Mouse (Mus musculus) heart, adult 2 months (tissue): ENCODE measurements around the gene Crx.

Experiments
- CTCF ChIP-seq: fragments of 200-600 bp; IDR thresholded peaks from 2 replicates; pipeline ENCODE4 v1.8.1; 2022; ENCODE audit warnings: antibody characterized with exemption, mild to moderate bottlenecking, moderate library complexity
- EP300 ChIP-seq: fragments of 200-500 bp; IDR thresholded peaks from 2 replicates; pipeline ENCODE4 v1.6.1; 2011; ENCODE audit warnings: low read depth, low read length, control low read depth; ENCODE audit not compliant: insufficient read depth
- POLR2A ChIP-seq: fragments of 200-500 bp; IDR thresholded peaks from 2 replicates; pipeline ENCODE4 v1.6.1; 2011; ENCODE audit warnings: mild to moderate bottlenecking, low read depth, low read length, control low read depth; ENCODE audit not compliant: insufficient read depth

GRCm38 (mm10) chr7:15919947-15920346 is 40.2 kb upstream of the Crx start:
- TF ChIP-seq CTCF (no peak), EP300 (no peak), POLR2A (no peak)
